Mouse (Mus musculus) brain, embryonic 14.5 days (tissue): ENCODE measurements around the gene Cidec.

Experiments used
- CTCF ChIP-seq: fragments of 200-500 bp; IDR thresholded peaks from 2 replicates; pipeline ENCODE4 v1.5.1; 2012; ENCODE audit warnings: inconsistent platforms, mild to moderate bottlenecking, moderate library complexity, borderline replicate concordance; ENCODE audit not compliant: insufficient read depth, insufficient read length; ENCODE audit errors: extremely low read depth
- POLR2A ChIP-seq: fragments of 200-500 bp; IDR thresholded peaks from 2 replicates; pipeline ENCODE4 v1.6.1; 2012; ENCODE audit warnings: mild to moderate bottlenecking, inconsistent platforms, borderline replicate concordance; ENCODE audit not compliant: poor library complexity, insufficient read depth, insufficient read length, severe bottlenecking; ENCODE audit errors: extremely low read depth

DNA sequence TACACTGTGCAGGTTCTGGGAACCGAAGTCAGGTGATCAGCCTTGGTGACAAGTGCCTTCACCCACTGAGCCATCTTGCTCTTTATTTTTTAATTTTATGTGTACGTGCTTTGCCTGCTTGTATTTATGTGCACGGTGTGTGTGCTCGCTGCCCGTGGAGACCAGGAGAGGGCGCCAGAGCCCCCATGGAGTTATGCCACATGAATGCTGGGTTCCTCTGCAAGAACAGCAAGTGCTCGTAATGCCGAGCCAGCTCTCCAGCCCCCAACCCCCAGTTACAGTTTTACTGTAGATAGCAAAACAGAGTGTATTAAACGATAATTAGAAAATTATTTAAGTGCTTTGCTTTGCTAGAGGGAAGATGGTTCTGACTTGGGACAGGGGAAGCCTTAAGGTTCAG is 28.9 kb downstream of the Cidec start:
- TF ChIP-seq POLR2A, result no peak
- peak; percentile 33; the same call in 1 of the 2 replicates for TF ChIP-seq CTCF
